Mouse (Mus musculus) forebrain, embryonic 11.5 days (tissue): Measurements from ENCODE around the gene Fut1. TPM values are rescaled to one million over a fixed set of nuclear protein-coding genes. Genes with fewer than 3 reads are reported as not detected.
"Not testable (repeated sequence)": the region's sequence is repeated elsewhere in the genome, so short reads cannot be mapped to it uniquely, and the experiment has no call there.

Experiments used
- ATAC-seq: fragments of 200-750 bp; cut with Nextera tagmentation; replicated peaks from 2 replicates; pipeline ENCODE4 v1.8.0; 2017; ENCODE audit warnings: moderate TSS enrichment; ENCODE audit not compliant: low FRiP score
- DNase-seq: peaks from one replicate; pipeline ENCODE4 v3.0.0-alpha.2; 2017; ENCODE audit warnings: low spot score
- H3K27ac ChIP-seq: fragments of 300-500 bp; sonication (generic); 2 replicates; pipeline ENCODE4 v1.5.1; 2014; ENCODE audit warnings: low read depth, low read length
- H3K27me3 ChIP-seq: fragments of 300-500 bp; sonication (generic); 2 replicates; pipeline ENCODE4 v1.6.1; 2014; ENCODE audit warnings: mild to moderate bottlenecking, low read length, mixed read lengths; ENCODE audit not compliant: control insufficient read depth, insufficient read depth
- H3K36me3 ChIP-seq: fragments of 300-500 bp; sonication (generic); 2 replicates; pipeline ENCODE4 v1.6.1; 2014; ENCODE audit warnings: mild to moderate bottlenecking, low read length, moderate library complexity, mixed read lengths; ENCODE audit not compliant: control insufficient read depth, insufficient read depth
- H3K4me1 ChIP-seq: fragments of 300-500 bp; sonication (generic); replicated peaks from 2 replicates; pipeline ENCODE4 v1.6.1; 2014; ENCODE audit warnings: low read length, mixed read lengths; ENCODE audit not compliant: control insufficient read depth, insufficient read depth
- H3K4me2 ChIP-seq: fragments of 300-500 bp; sonication (generic); 2 replicates; pipeline ENCODE4 v1.6.1; 2014; ENCODE audit warnings: low read depth, mild to moderate bottlenecking, low read length, moderate library complexity, mixed read lengths; ENCODE audit not compliant: severe bottlenecking
- H3K4me3 ChIP-seq: fragments of 300-500 bp; sonication (generic); 2 replicates; pipeline ENCODE4 v1.5.1; 2014; ENCODE audit warnings: low read depth, low read length
- H3K9ac ChIP-seq: fragments of 300-500 bp; sonication (generic); 2 replicates; pipeline ENCODE4 v1.6.1; 2014; ENCODE audit warnings: low read length
- H3K9me3 ChIP-seq: fragments of 300-500 bp; sonication (generic); 2 replicates; pipeline ENCODE4 v1.6.1; 2016; ENCODE audit warnings: low read length, mixed read lengths; ENCODE audit not compliant: control insufficient read depth
- WGBS: fragments of 180-500 bp; shearing (Covaris S2); extraction: QIAGEN DNeasy Blood & Tissue Kit; methylation state at CpG from one replicate; pipeline ENCODE4 v1.1.7; 2014; 5-methylcytosine and 5-hydroxymethylcytosine counted together
- polyA plus RNA-seq: library from polyadenylated mRNA; unstranded; fragments of >200 nt; fragmentation: Nextera tagmentation; extraction: Ambion mirVana; gene quantifications from 2 replicates; pipeline ENCODE4 v1.2.1, GENCODE M21; 2014

Gene Fut1
- polyA plus RNA-seq, 1 experiment from 2014 or later, result not detected

- no peak for ATAC-seq
These were observed 29.6 kb downstream of the Fut1 start for GRCm38 (mm10) chr7:45646671-45647070.

GRCm38 (mm10) chr7:45649351-45649750, 32.3 kb downstream of the Fut1 start:
- Histone ChIP-seq H3K9ac (no peak overlapping the region), H3K4me1 (peaks cover 5% of the 10 kb centered on the region), H3K4me2 (no peak overlapping the region), H3K4me3 (no peak overlapping the region), H3K27me3 (no peaks in the 10 kb centered on the region), H3K27ac (no peak overlapping the region), H3K36me3 (no peaks in the 10 kb centered on the region), H3K9me3 (no peaks in the 10 kb centered on the region)
- DNase-seq, result no peak
- ATAC-seq, result no peak
- 77% methylated on average over 8 of the region's 8 CpGs for WGBS

More at GRCm38 (mm10) chr7:45646671-45647070, 29.6 kb downstream of the Fut1 start:
- no peak for DNase-seq
- H3K27me3 ChIP-seq, result no peaks in the 10 kb centered on the region
- WGBS, result 79% methylated on average over 4 of the region's 4 CpGs
- H3K4me1 ChIP-seq, result peaks cover 13% of the 10 kb centered on the region
- no peaks in the 10 kb centered on the region for H3K9me3 ChIP-seq
- no peak overlapping the region for H3K4me2 ChIP-seq
- H3K9ac ChIP-seq, result no peak overlapping the region
- no peak overlapping the region for H3K27ac ChIP-seq
- no peak overlapping the region for H3K4me3 ChIP-seq
- H3K36me3 ChIP-seq, result no peaks in the 10 kb centered on the region

- 90% methylated on average over 18 of the region's 20 CpGs for WGBS
- H3K4me3 ChIP-seq, ATAC-seq, H3K4me2 ChIP-seq, H3K27ac ChIP-seq, H3K36me3 ChIP-seq, H3K4me1 ChIP-seq, H3K9me3 ChIP-seq, H3K9ac ChIP-seq, DNase-seq, H3K27me3 ChIP-seq: not testable (repeated sequence)
These were observed 33.4 kb downstream of the Fut1 start for GRCm38 (mm10) chr7:45650484-45650883.

- H3K4me3 ChIP-seq, result no peak overlapping the region
- 26% methylated on average over 17 of the region's 17 CpGs for WGBS
- no peak overlapping the region for H3K27ac ChIP-seq
- H3K4me2 ChIP-seq, result peak overlapping the region; percentile 24; the same call in 1 of the 2 replicates
- H3K4me1 ChIP-seq, result no peaks in the 10 kb centered on the region; the same call in 1 of the 2 replicates
- DNase-seq (no peak), ATAC-seq (no peak)
- peak overlapping the region; percentile 43; the same call in 1 of the 2 replicates for H3K9ac ChIP-seq
- no peaks in the 10 kb centered on the region for H3K36me3 ChIP-seq
- no peaks in the 10 kb centered on the region for H3K9me3 ChIP-seq
- no peaks in the 10 kb centered on the region for H3K27me3 ChIP-seq
These were observed 37.4 kb downstream of the Fut1 start for GRCm38 (mm10) chr7:45654424-45655047.

GRCm38 (mm10) chr7:45660746-45661478, 43.8 kb downstream of the Fut1 start:
- Histone ChIP-seq H3K27ac (no peak overlapping the region), H3K9me3 (no peaks in the 10 kb centered on the region), H3K4me2 (no peak overlapping the region), H3K36me3 (no peaks in the 10 kb centered on the region), H3K4me3 (no peak overlapping the region), H3K27me3 (no peaks in the 10 kb centered on the region), H3K4me1 (no peaks in the 10 kb centered on the region), H3K9ac (no peak overlapping the region)
- WGBS, result 86% methylated on average over 11 of the region's 11 CpGs
- DNase-seq, result no peak
- ATAC-seq, result no peak

GRCm38 (mm10) chr7:45661702-45662101, 44.6 kb downstream of the Fut1 start:
- not testable (repeated sequence) for H3K36me3 ChIP-seq, H3K27ac ChIP-seq, H3K27me3 ChIP-seq, H3K4me2 ChIP-seq, H3K9me3 ChIP-seq, H3K4me1 ChIP-seq, DNase-seq, H3K4me3 ChIP-seq, H3K9ac ChIP-seq, ATAC-seq
- 90% methylated on average over 6 of the region's 6 CpGs for WGBS

- no peak overlapping the region for H3K9ac ChIP-seq
- H3K36me3 ChIP-seq, result no peaks in the 10 kb centered on the region
- DNase-seq (no peak), ATAC-seq (no peak)
- no peaks in the 10 kb centered on the region for H3K27me3 ChIP-seq
- no peak overlapping the region for H3K4me3 ChIP-seq
- no peak overlapping the region for H3K4me2 ChIP-seq
- H3K9me3 ChIP-seq, result no peaks in the 10 kb centered on the region
- no peak overlapping the region for H3K27ac ChIP-seq
- 64% methylated on average over 13 of the region's 13 CpGs for WGBS
- H3K4me1 ChIP-seq, result no peaks in the 10 kb centered on the region
These were observed 48.4 kb downstream of the Fut1 start for GRCm38 (mm10) chr7:45665303-45666138.

GRCm38 (mm10) chr7:45666161-45666560, 49.1 kb downstream of the Fut1 start, which contains the start of gene Fut2:
Gene Fut2, minus strand, starts transcription at chr7:45666394.
- H3K27ac ChIP-seq, result no peak within 1 kb of the TSS
- H3K9ac ChIP-seq, result no peak within 1 kb of the TSS
- ATAC-seq, result no peak
- H3K27me3 ChIP-seq, result no peaks in the 10 kb centered on the region
- no peak within 1 kb of the TSS for H3K4me2 ChIP-seq
- no peak for DNase-seq
- no peaks in the 10 kb centered on the region for H3K9me3 ChIP-seq
- H3K4me3 ChIP-seq, result no peak within 1 kb of the TSS
- H3K36me3 ChIP-seq, result no peaks in the 10 kb centered on the region
- no peaks in the 10 kb centered on the region for H3K4me1 ChIP-seq
- WGBS, result 85% methylated on average over 7 of the region's 7 CpGs
